Mouse (Mus musculus) limb, embryonic 14.5 days (tissue): ENCODE measurements around the gene Ppp1ca. TPM values are rescaled to one million over a fixed set of nuclear protein-coding genes. Genes with fewer than 3 reads are reported as not detected.

Experiments used
- ATAC-seq: fragments of 200-750 bp; cut with Nextera tagmentation; 2 replicates; pipeline ENCODE4 v1.8.0; 2017; ENCODE audit warnings: low read depth, moderate number of reproducible peaks, moderate TSS enrichment; ENCODE audit not compliant: low FRiP score
- DNase-seq: peaks from one replicate; pipeline ENCODE4 v3.0.0-alpha.2; 2015; ENCODE audit warnings: low spot score
- H3K27ac ChIP-seq: fragments of 300-500 bp; sonication (generic); replicated peaks from 2 replicates; pipeline ENCODE4 v1.5.1; 2014; ENCODE audit warnings: low read depth, mild to moderate bottlenecking, low read length, moderate library complexity, mixed read lengths
- H3K27me3 ChIP-seq: fragments of 300-500 bp; sonication (generic); 2 replicates; pipeline ENCODE4 v1.6.1; 2014; ENCODE audit warnings: low read length, mixed read lengths; ENCODE audit not compliant: control insufficient read depth, insufficient read depth
- H3K36me3 ChIP-seq: fragments of 300-500 bp; sonication (generic); 2 replicates; pipeline ENCODE4 v1.6.1; 2014; ENCODE audit warnings: mild to moderate bottlenecking, low read length, moderate library complexity, mixed read lengths; ENCODE audit not compliant: control insufficient read depth, insufficient read depth
- H3K4me1 ChIP-seq: fragments of 300-500 bp; sonication (generic); 2 replicates; pipeline ENCODE4 v1.6.1; 2014; ENCODE audit warnings: antibody characterized with exemption, low read length, mixed read lengths; ENCODE audit not compliant: control insufficient read depth, insufficient read depth
- H3K4me2 ChIP-seq: fragments of 300-500 bp; sonication (generic); replicated peaks from 2 replicates; pipeline ENCODE4 v1.6.1; 2014; ENCODE audit warnings: low read depth, mild to moderate bottlenecking, low read length, moderate library complexity; ENCODE audit not compliant: severe bottlenecking
- H3K4me3 ChIP-seq: fragments of 300-500 bp; sonication (generic); replicated peaks from 2 replicates; pipeline ENCODE4 v1.5.1; 2014; ENCODE audit warnings: low read length
- H3K9ac ChIP-seq: fragments of 300-500 bp; sonication (generic); 2 replicates; pipeline ENCODE4 v1.6.1; 2014; ENCODE audit warnings: mild to moderate bottlenecking, low read depth, low read length, moderate library complexity; ENCODE audit not compliant: severe bottlenecking
- H3K9me3 ChIP-seq: fragments of 300-500 bp; sonication (generic); 2 replicates; pipeline ENCODE4 v1.6.1; 2016; ENCODE audit warnings: low read length; ENCODE audit not compliant: control insufficient read depth
- POLR2A ChIP-seq: fragments of 200-500 bp; IDR thresholded peaks from 2 replicates; pipeline ENCODE4 v1.8.0; 2012; ENCODE audit warnings: inconsistent platforms, mild to moderate bottlenecking, moderate library complexity, borderline replicate concordance; ENCODE audit not compliant: insufficient read depth, insufficient read length; ENCODE audit errors: extremely low read depth
- whole genome bisulfite sequencing: fragments of 180-500 bp; shearing (Covaris S2); extraction: QIAGEN DNeasy Blood & Tissue Kit; methylation state at CpG from one replicate; pipeline ENCODE4 v1.1.7; 2014; 5-methylcytosine and 5-hydroxymethylcytosine counted together
- polyA plus RNA-seq, 2 experiments: library from polyadenylated mRNA; depleted of rRNA in 1 of 2; stranded (reverse) in 1 of 2; unstranded in 1 of 2; fragments of >200 nt; fragmentation: Nextera tagmentation in 1 of 2; extraction: Ambion mirVana in 1 of 2; gene quantifications; 2 replicates each; pipeline versions ENCODE4 v1.2.1 to v1.2.3; 2012 to 2014

Ppp1ca gene
- polyA plus RNA-seq, 2 experiments: 490 to 794 TPM

- Histone ChIP-seq H3K4me2 (no peak overlapping the region), H3K27me3 (no peaks in the 10 kb centered on the region), H3K4me3 (no peak overlapping the region), H3K36me3 (no peaks in the 10 kb centered on the region), H3K4me1 (peaks cover 16% of the 10 kb centered on the region), H3K9me3 (no peaks in the 10 kb centered on the region), H3K9ac (no peak overlapping the region), H3K27ac (no peak overlapping the region)
- WGBS: 84% methylated on average over 10 of the region's 10 CpGs
- ATAC-seq (no peak), DNase-seq (no peak)
- no peak for TF ChIP-seq POLR2A
Observed at GRCm38 (mm10) chr19:4170723-4171392, 21.0 kb upstream of the Ppp1ca start.

GRCm38 (mm10) chr19:4171393-4172290 lies 20.2 kb upstream of the Ppp1ca start:
- 64% methylated on average over 11 of the region's 13 CpGs for WGBS
- no peaks in the 10 kb centered on the region for H3K36me3 ChIP-seq
- no peak overlapping the region for H3K4me3 ChIP-seq
- ATAC-seq (no peak), DNase-seq (no peak)
- no peaks in the 10 kb centered on the region for H3K9me3 ChIP-seq
- no peaks in the 10 kb centered on the region for H3K27me3 ChIP-seq
- no peak for TF ChIP-seq POLR2A
- peaks cover 16% of the 10 kb centered on the region for H3K4me1 ChIP-seq
- no peak overlapping the region for H3K27ac ChIP-seq
- H3K4me2 ChIP-seq: no peak overlapping the region
- H3K9ac ChIP-seq: 0 out of 2 replicates have a peak overlapping the region, but pooled peaks have one; percentile 21

- Histone ChIP-seq H3K36me3 (no peaks in the 10 kb centered on the region), H3K4me2 (no peak overlapping the region), H3K27ac (no peak overlapping the region), H3K9me3 (no peaks in the 10 kb centered on the region), H3K4me3 (no peak overlapping the region), H3K9ac (no peak overlapping the region), H3K27me3 (no peaks in the 10 kb centered on the region), H3K4me1 (peaks cover 16% of the 10 kb centered on the region)
- 58% methylated on average over 11 of the region's 11 CpGs for WGBS
- TF ChIP-seq POLR2A: no peak
- ATAC-seq (no peak), DNase-seq (no peak)
Observed at GRCm38 (mm10) chr19:4172925-4173324, 18.9 kb upstream of the Ppp1ca start.

- TF ChIP-seq POLR2A: no peak
- Histone ChIP-seq H3K27ac (no peak within 1 kb of the TSS), H3K9me3 (no peaks in the 10 kb centered on the region), H3K4me3 (0 out of 2 replicates have a peak within 1 kb of the TSS, but pooled peaks have one; percentile 9), H3K9ac (peak within 1 kb of the TSS; percentile 26; the same call in 1 of the 2 replicates), H3K4me1 (peaks cover 8% of the 10 kb centered on the region), H3K4me2 (peak within 1 kb of the TSS; percentile 37), H3K27me3 (no peaks in the 10 kb centered on the region), H3K36me3 (no peaks in the 10 kb centered on the region)
- DNase-seq: no peak
- WGBS: 1% methylated on average over 11 of the region's 11 CpGs
- ATAC-seq: peak; percentile 61; the same call in 1 of the 2 replicates
Observed at GRCm38 (mm10) chr19:4175368-4175947, 16.4 kb upstream of the Ppp1ca start, which contains the start of gene Carns1. Gene Carns1, minus strand, starts transcription at chr19:4175479.

- no peak overlapping the region for H3K9ac ChIP-seq
- ATAC-seq (no peak), DNase-seq (no peak)
- no peak for TF ChIP-seq POLR2A
- WGBS: 87% methylated on average over 7 of the region's 7 CpGs
- H3K36me3 ChIP-seq: no peaks in the 10 kb centered on the region
- no peak overlapping the region for H3K4me2 ChIP-seq
- no peaks in the 10 kb centered on the region for H3K9me3 ChIP-seq
- no peak overlapping the region for H3K4me3 ChIP-seq
- H3K27ac ChIP-seq: no peak overlapping the region
- no peaks in the 10 kb centered on the region for H3K27me3 ChIP-seq
- peaks cover 4% of the 10 kb centered on the region; the same call in 1 of the 2 replicates for H3K4me1 ChIP-seq
Observed at GRCm38 (mm10) chr19:4180411-4180810, 11.5 kb upstream of the Ppp1ca start.
